Mouse (Mus musculus) liver, embryonic 15.5 days (tissue): ENCODE results near the gene Mcat. TPM values are rescaled to one million over a fixed set of nuclear protein-coding genes. Genes with fewer than 3 reads are reported as not detected.

Experiments
- ATAC-seq: fragments of 200-750 bp; cut with Nextera tagmentation; 2 replicates; pipeline ENCODE4 v1.8.0; 2017; ENCODE audit warnings: moderate number of reproducible peaks, mild to moderate bottlenecking, moderate library complexity; ENCODE audit not compliant: insufficient read depth
- H3K27ac ChIP-seq: fragments of 300-500 bp; sonication (generic); replicated peaks from 2 replicates; pipeline ENCODE4 v1.5.1; 2015; ENCODE audit warnings: mild to moderate bottlenecking, inconsistent platforms
- H3K27me3 ChIP-seq: fragments of 300-500 bp; sonication (generic); 2 replicates; pipeline ENCODE4 v1.6.1; 2015; ENCODE audit warnings: mild to moderate bottlenecking, inconsistent platforms
- H3K36me3 ChIP-seq: fragments of 300-500 bp; sonication (generic); replicated peaks from 2 replicates; pipeline ENCODE4 v1.6.1; 2015; ENCODE audit warnings: moderate library complexity, mild to moderate bottlenecking, inconsistent platforms
- H3K4me1 ChIP-seq: fragments of 300-500 bp; sonication (generic); replicated peaks from 2 replicates; pipeline ENCODE4 v1.6.1; 2015; ENCODE audit warnings: inconsistent platforms
- H3K4me2 ChIP-seq: fragments of 300-500 bp; sonication (generic); 2 replicates; pipeline ENCODE4 v1.6.1; 2015; ENCODE audit warnings: moderate library complexity, mild to moderate bottlenecking, inconsistent platforms
- H3K4me3 ChIP-seq: fragments of 300-500 bp; sonication (generic); replicated peaks from 2 replicates; pipeline ENCODE4 v1.5.1; 2015; ENCODE audit warnings: mild to moderate bottlenecking, inconsistent platforms
- H3K9ac ChIP-seq: fragments of 300-500 bp; sonication (generic); 2 replicates; pipeline ENCODE4 v1.6.1; 2015; ENCODE audit warnings: moderate library complexity, mild to moderate bottlenecking, inconsistent platforms
- H3K9me3 ChIP-seq: fragments of 300-500 bp; sonication (generic); replicated peaks from 2 replicates; pipeline ENCODE4 v1.6.1; 2016; ENCODE audit warnings: inconsistent platforms
- WGBS: fragments of 180-500 bp; shearing (Covaris S2); methylation state at CpG from one replicate; pipeline ENCODE4 v1.1.7; 2015; ENCODE audit warnings: mixed read lengths; ENCODE audit not compliant: insufficient replicate concordance; 5-methylcytosine and 5-hydroxymethylcytosine counted together
- polyA plus RNA-seq: library from polyadenylated mRNA; unstranded; fragments of >200 nt; fragmentation: Nextera tagmentation; extraction: Ambion mirVana; gene quantifications from 2 replicates; pipeline ENCODE4 v1.2.1, GENCODE M21; 2015

Mcat gene
- polyA plus RNA-seq, 1 experiment from 2014 or later = 15.4 TPM

GRCm38 (mm10) chr15:83538855-83539254 lies 24.7 kb downstream of the Mcat start:
- no peak for ATAC-seq
- no peak overlapping the region for H3K4me2 ChIP-seq
- H3K9me3 ChIP-seq = no peaks in the 10 kb centered on the region
- H3K4me3 ChIP-seq = no peak overlapping the region
- no peak overlapping the region for H3K9ac ChIP-seq
- H3K36me3 ChIP-seq = no peaks in the 10 kb centered on the region
- WGBS = 78% methylated on average over 2 of the region's 2 CpGs
- H3K27me3 ChIP-seq = no peaks in the 10 kb centered on the region
- H3K27ac ChIP-seq = no peak overlapping the region
- no peaks in the 10 kb centered on the region; the same call in 1 of the 2 replicates for H3K4me1 ChIP-seq

- Histone ChIP-seq H3K27ac (no peak overlapping the region), H3K9ac (no peak overlapping the region), H3K4me3 (no peak overlapping the region), H3K4me2 (no peak overlapping the region), H3K27me3 (peaks cover 10% of the 10 kb centered on the region), H3K4me1 (peaks cover 1% of the 10 kb centered on the region; the same call in 1 of the 2 replicates), H3K9me3 (no peaks in the 10 kb centered on the region), H3K36me3 (no peaks in the 10 kb centered on the region)
- WGBS = 56% methylated on average over 6 of the region's 6 CpGs
- ATAC-seq = no peak
Measured at GRCm38 (mm10) chr15:83535890-83536231, 27.7 kb downstream of the Mcat start.

- WGBS = 55% methylated on average over 17 of the region's 17 CpGs
Measured at GRCm38 (mm10) chr15:83534960-83535889, 28.4 kb downstream of the Mcat start.

GRCm38 (mm10) chr15:83532606-83533005 lies 31.0 kb downstream of the Mcat start:
- no peaks in the 10 kb centered on the region for H3K9me3 ChIP-seq
- H3K4me3 ChIP-seq = no peak overlapping the region
- no peak overlapping the region for H3K9ac ChIP-seq
- peaks cover 43% of the 10 kb centered on the region for H3K27me3 ChIP-seq
- no peak overlapping the region for H3K4me2 ChIP-seq
- H3K36me3 ChIP-seq = no peaks in the 10 kb centered on the region
- H3K27ac ChIP-seq = no peak overlapping the region
- ATAC-seq = no peak
- H3K4me1 ChIP-seq = peaks cover 9% of the 10 kb centered on the region
- 44% methylated on average over 7 of the region's 7 CpGs for WGBS

More at GRCm38 (mm10) chr15:83534960-83535889, 28.4 kb downstream of the Mcat start:
- no peak overlapping the region for H3K4me2 ChIP-seq
- H3K4me1 ChIP-seq = peaks cover 7% of the 10 kb centered on the region; the same call in 1 of the 2 replicates
- no peak overlapping the region for H3K9ac ChIP-seq
- ATAC-seq = no peak
- H3K36me3 ChIP-seq = no peaks in the 10 kb centered on the region
- H3K9me3 ChIP-seq = no peaks in the 10 kb centered on the region
- peaks cover 17% of the 10 kb centered on the region for H3K27me3 ChIP-seq
- H3K27ac ChIP-seq = no peak overlapping the region
- no peak overlapping the region for H3K4me3 ChIP-seq

- H3K9me3 ChIP-seq = no peaks in the 10 kb centered on the region
Measured at GRCm38 (mm10) chr15:83531961-83532469, 31.6 kb downstream of the Mcat start.

GRCm38 (mm10) chr15:83530688-83531087 lies 32.9 kb downstream of the Mcat start:
- Histone ChIP-seq H3K4me3 (no peak overlapping the region), H3K27ac (no peak overlapping the region; the same call in 1 of the 2 replicates), H3K4me1 (peaks cover 28% of the 10 kb centered on the region), H3K9ac (no peak overlapping the region), H3K4me2 (no peak overlapping the region), H3K27me3 (peaks cover 62% of the 10 kb centered on the region), H3K36me3 (no peaks in the 10 kb centered on the region), H3K9me3 (no peaks in the 10 kb centered on the region)
- WGBS = 43% methylated on average over 6 of the region's 6 CpGs
- ATAC-seq = no peak

More at GRCm38 (mm10) chr15:83531961-83532469, 31.6 kb downstream of the Mcat start:
- Histone ChIP-seq H3K4me3 (no peak overlapping the region), H3K9ac (no peak overlapping the region), H3K36me3 (no peaks in the 10 kb centered on the region), H3K4me2 (no peak overlapping the region), H3K27ac (no peak overlapping the region), H3K4me1 (peaks cover 15% of the 10 kb centered on the region), H3K27me3 (peaks cover 49% of the 10 kb centered on the region)
- 67% methylated on average over 5 of the region's 5 CpGs for WGBS
- ATAC-seq = no peak

- ATAC-seq = no peak
- H3K4me1 ChIP-seq = peaks cover 30% of the 10 kb centered on the region
- no peaks in the 10 kb centered on the region for H3K9me3 ChIP-seq
- 32% methylated on average over 9 of the region's 9 CpGs for WGBS
- H3K4me2 ChIP-seq = no peak overlapping the region
- no peak overlapping the region for H3K9ac ChIP-seq
- no peak overlapping the region for H3K4me3 ChIP-seq
- H3K27ac ChIP-seq = no peak overlapping the region; the same call in 1 of the 2 replicates
- peaks cover 67% of the 10 kb centered on the region for H3K27me3 ChIP-seq
- no peaks in the 10 kb centered on the region for H3K36me3 ChIP-seq
Measured at GRCm38 (mm10) chr15:83530233-83530632, 33.4 kb downstream of the Mcat start.

- H3K36me3 ChIP-seq = no peaks in the 10 kb centered on the region
- no peak overlapping the region for H3K9ac ChIP-seq
- H3K4me1 ChIP-seq = peaks cover 30% of the 10 kb centered on the region
- no peak overlapping the region for H3K4me2 ChIP-seq
- WGBS = 53% methylated on average over 5 of the region's 5 CpGs
- no peak overlapping the region for H3K27ac ChIP-seq
- H3K4me3 ChIP-seq = no peak overlapping the region
- ATAC-seq = no peak
- H3K9me3 ChIP-seq = no peaks in the 10 kb centered on the region
- H3K27me3 ChIP-seq = peaks cover 71% of the 10 kb centered on the region
Measured at GRCm38 (mm10) chr15:83529765-83530164, 33.8 kb downstream of the Mcat start.

GRCm38 (mm10) chr15:83528892-83529291 lies 34.7 kb downstream of the Mcat start:
- peaks cover 80% of the 10 kb centered on the region for H3K27me3 ChIP-seq
- WGBS = 51% methylated on average over 4 of the region's 4 CpGs
- ATAC-seq = no peak
- no peaks in the 10 kb centered on the region for H3K9me3 ChIP-seq
- no peak overlapping the region for H3K27ac ChIP-seq
- no peak overlapping the region for H3K4me3 ChIP-seq
- H3K9ac ChIP-seq = no peak overlapping the region
- H3K36me3 ChIP-seq = no peaks in the 10 kb centered on the region
- H3K4me1 ChIP-seq = peaks cover 37% of the 10 kb centered on the region
- H3K4me2 ChIP-seq = no peak overlapping the region

GRCm38 (mm10) chr15:83527747-83528146 lies 35.8 kb downstream of the Mcat start:
- Histone ChIP-seq H3K36me3 (no peaks in the 10 kb centered on the region), H3K9ac (no peak overlapping the region), H3K27me3 (peaks cover 89% of the 10 kb centered on the region), H3K4me1 (peaks cover 45% of the 10 kb centered on the region), H3K9me3 (no peaks in the 10 kb centered on the region), H3K27ac (no peak overlapping the region), H3K4me3 (peak overlapping the region; percentile 59; the same call in 1 of the 2 replicates), H3K4me2 (peak overlapping the region; percentile 82)
- 51% methylated on average over 2 of the region's 2 CpGs for WGBS
- no peak for ATAC-seq

- no peaks in the 10 kb centered on the region for H3K36me3 ChIP-seq
- peak overlapping the region; percentile 59 for H3K4me3 ChIP-seq
- no peaks in the 10 kb centered on the region for H3K9me3 ChIP-seq
- 4% methylated on average over 26 of the region's 26 CpGs for WGBS
- peak overlapping the region; percentile 35; the same call in 1 of the 2 replicates for H3K9ac ChIP-seq
- no peak for ATAC-seq
- peak overlapping the region; percentile 82 for H3K4me2 ChIP-seq
- H3K27me3 ChIP-seq = peaks cover 89% of the 10 kb centered on the region
- H3K27ac ChIP-seq = no peak overlapping the region
- H3K4me1 ChIP-seq = peaks cover 45% of the 10 kb centered on the region
Measured at GRCm38 (mm10) chr15:83527092-83527437, 36.5 kb downstream of the Mcat start.
